Mouse (Mus musculus) myocyte (in vitro differentiated cells): ENCODE measurements around the gene Gm20696.

Source experiments
- CEBPB ChIP-seq: IDR thresholded peaks from 2 replicates; pipeline ENCODE4 v1.6.1; 2011; ENCODE audit warnings: mild to moderate bottlenecking, moderate library complexity; ENCODE audit not compliant: poor library complexity, insufficient read depth, severe bottlenecking
- E2F4 ChIP-seq: IDR thresholded peaks from one replicate; pipeline ENCODE4 v1.6.1; 2011; ENCODE audit warnings: mild to moderate bottlenecking, control low read depth, moderate library complexity; ENCODE audit not compliant: insufficient read depth
- MAX ChIP-seq: IDR thresholded peaks from one replicate; pipeline ENCODE4 v1.6.1; 2011; ENCODE audit warnings: low read depth, mild to moderate bottlenecking, control low read depth
- MYOD1 ChIP-seq, 3 experiments: IDR thresholded peaks; one replicate each; pipeline ENCODE4 v1.6.1; 2011; ENCODE audit warnings: control low read depth in 2 of 3, low read depth in 2 of 3, mild to moderate bottlenecking in 2 of 3, moderate library complexity in 1 of 3; ENCODE audit not compliant: insufficient read length in 2 of 3, control insufficient read depth in 1 of 3
- MYOG ChIP-seq, 3 experiments: IDR thresholded peaks; one replicate each; pipeline ENCODE4 v1.6.1; 2011; ENCODE audit warnings: control low read depth in 2 of 3, low read depth in 2 of 3, mild to moderate bottlenecking in 2 of 3; ENCODE audit not compliant: insufficient read length in 2 of 3, control insufficient read depth in 1 of 3, insufficient read depth in 1 of 3
- POLR2A ChIP-seq: IDR thresholded peaks from one replicate; pipeline ENCODE4 v1.6.1; 2011; ENCODE audit warnings: low read depth, mild to moderate bottlenecking, control low read depth, moderate library complexity; ENCODE audit not compliant: insufficient read length
- POLR2AphosphoS2 ChIP-seq: IDR thresholded peaks from one replicate; pipeline ENCODE4 v1.6.1; 2011; ENCODE audit warnings: low read depth, control low read depth; ENCODE audit not compliant: insufficient read length
- REST ChIP-seq: IDR thresholded peaks from one replicate; pipeline ENCODE4 v1.6.1; 2011; ENCODE audit warnings: mild to moderate bottlenecking, control low read depth, moderate library complexity; ENCODE audit not compliant: insufficient read depth, insufficient read length
- SRF ChIP-seq: IDR thresholded peaks from one replicate; pipeline ENCODE4 v1.6.1; 2011; ENCODE audit warnings: low read depth; ENCODE audit not compliant: control insufficient read depth, insufficient read length
- TCF12 ChIP-seq: IDR thresholded peaks from one replicate; pipeline ENCODE4 v1.6.1; 2011; ENCODE audit warnings: mild to moderate bottlenecking, control low read depth; ENCODE audit not compliant: poor library complexity, insufficient read depth, severe bottlenecking
- TCF3 ChIP-seq: IDR thresholded peaks from one replicate; pipeline ENCODE4 v1.6.1; 2011; ENCODE audit warnings: low read depth, control low read depth; ENCODE audit not compliant: insufficient read length
- USF1 ChIP-seq: IDR thresholded peaks from one replicate; pipeline ENCODE4 v1.6.1; 2011; ENCODE audit warnings: low read depth, mild to moderate bottlenecking, control low read depth, moderate library complexity

DNA sequence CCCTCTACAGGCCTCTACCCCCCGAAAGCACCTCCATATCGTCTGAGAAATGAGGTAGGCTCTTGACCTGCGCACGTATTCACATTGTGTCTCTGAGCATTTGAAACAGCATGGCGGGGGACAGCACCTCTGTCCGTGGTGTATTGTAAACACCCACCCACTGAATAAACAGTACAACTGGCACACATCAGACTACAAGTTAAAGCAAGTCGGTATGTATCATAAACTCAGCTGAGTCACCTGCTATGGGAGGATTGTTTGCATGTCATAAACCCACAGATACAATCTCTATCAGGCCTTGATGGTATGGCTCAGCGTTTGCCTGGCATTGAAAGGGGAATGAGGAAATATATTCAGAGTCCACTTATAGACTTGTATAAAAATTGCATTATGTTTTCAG lies 10.7 kb upstream of the Gm20696 start:
- TF ChIP-seq POLR2A (no peak), USF1 (no peak), CEBPB (no peak), MYOG (IDR thresholded peaks at IDR 0.05; ENCODE audit: control insufficient read depth in 1 of 3, insufficient read depth in 1 of 3, insufficient read length in 2 of 3, low read depth in 2 of 3) (no peak), MAX (no peak), POLR2AphosphoS2 (no peak), REST (no peak), TCF12 (no peak), E2F4 (no peak), SRF (no peak), MYOD1 (IDR thresholded peaks at IDR 0.05; ENCODE audit: control insufficient read depth in 1 of 3, insufficient read length in 2 of 3, low read depth in 2 of 3) (no peak), TCF3 (no peak)
